Mouse (Mus musculus) midbrain, embryonic 12.5 days (tissue): Measurements from ENCODE around the gene Slc41a1. TPM values are rescaled to one million over a fixed set of nuclear protein-coding genes. Genes with fewer than 3 reads are reported as not detected.

Experiments used
- ATAC-seq: fragments of 200-750 bp; cut with Nextera tagmentation; 2 replicates; pipeline ENCODE4 v1.8.0; 2017; ENCODE audit warnings: low read depth, moderate TSS enrichment, moderate library complexity; ENCODE audit not compliant: low FRiP score
- H3K27ac ChIP-seq: fragments of 300-500 bp; sonication (generic); replicated peaks from 2 replicates; pipeline ENCODE4 v1.5.1; 2016; ENCODE audit warnings: mild to moderate bottlenecking
- H3K27me3 ChIP-seq: fragments of 300-500 bp; sonication (generic); 2 replicates; pipeline ENCODE4 v1.6.1; 2016; ENCODE audit warnings: mild to moderate bottlenecking
- H3K36me3 ChIP-seq: fragments of 300-500 bp; sonication (generic); 2 replicates; pipeline ENCODE4 v1.6.1; 2016
- H3K4me1 ChIP-seq: fragments of 300-500 bp; sonication (generic); 2 replicates; pipeline ENCODE4 v1.6.1; 2016
- H3K4me2 ChIP-seq: fragments of 300-500 bp; sonication (generic); replicated peaks from 2 replicates; pipeline ENCODE4 v1.6.1; 2016; ENCODE audit warnings: mild to moderate bottlenecking, moderate library complexity
- H3K4me3 ChIP-seq: fragments of 300-500 bp; sonication (generic); 2 replicates; pipeline ENCODE4 v1.5.1; 2016; ENCODE audit warnings: mild to moderate bottlenecking
- H3K9ac ChIP-seq: fragments of 300-500 bp; sonication (generic); replicated peaks from 2 replicates; pipeline ENCODE4 v1.6.1; 2016; ENCODE audit warnings: mild to moderate bottlenecking, moderate library complexity
- H3K9me3 ChIP-seq: fragments of 300-500 bp; sonication (generic); 2 replicates; pipeline ENCODE4 v1.6.1; 2016; ENCODE audit warnings: mild to moderate bottlenecking
- WGBS: fragments of 180-500 bp; shearing (Covaris S2); methylation state at CpG from one replicate; pipeline ENCODE4 v1.1.7; 2016; 5-methylcytosine and 5-hydroxymethylcytosine counted together
- polyA plus RNA-seq: library from polyadenylated mRNA; unstranded; fragments of >200 nt; fragmentation: Nextera tagmentation; extraction: Ambion mirVana; gene quantifications from 2 replicates; pipeline ENCODE4 v1.2.1, GENCODE M21; 2016

The Slc41a1 gene
- polyA plus RNA-seq, 1 experiment from 2014 or later, result 13.9 TPM

DNA sequence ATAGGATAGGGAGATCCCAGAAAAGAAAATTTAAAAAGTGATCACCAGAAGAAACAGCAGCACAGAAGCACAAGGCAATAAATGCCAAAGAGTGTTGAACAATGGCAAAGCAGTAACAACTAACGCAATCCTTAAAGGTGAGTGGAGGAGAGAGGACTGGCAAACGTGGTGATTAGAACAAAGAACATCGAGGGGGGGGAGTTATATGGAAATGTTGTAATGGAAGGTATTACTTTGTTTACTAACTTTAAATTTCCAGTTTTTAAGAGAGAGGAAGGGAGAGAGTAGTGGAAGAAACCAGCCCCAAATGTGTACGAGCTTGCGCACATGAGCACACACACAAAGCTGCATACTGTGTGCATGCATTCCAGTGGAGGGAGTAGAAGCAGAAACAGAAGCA lies 38.3 kb downstream of the Slc41a1 start:
- ATAC-seq, result no peak

DNA sequence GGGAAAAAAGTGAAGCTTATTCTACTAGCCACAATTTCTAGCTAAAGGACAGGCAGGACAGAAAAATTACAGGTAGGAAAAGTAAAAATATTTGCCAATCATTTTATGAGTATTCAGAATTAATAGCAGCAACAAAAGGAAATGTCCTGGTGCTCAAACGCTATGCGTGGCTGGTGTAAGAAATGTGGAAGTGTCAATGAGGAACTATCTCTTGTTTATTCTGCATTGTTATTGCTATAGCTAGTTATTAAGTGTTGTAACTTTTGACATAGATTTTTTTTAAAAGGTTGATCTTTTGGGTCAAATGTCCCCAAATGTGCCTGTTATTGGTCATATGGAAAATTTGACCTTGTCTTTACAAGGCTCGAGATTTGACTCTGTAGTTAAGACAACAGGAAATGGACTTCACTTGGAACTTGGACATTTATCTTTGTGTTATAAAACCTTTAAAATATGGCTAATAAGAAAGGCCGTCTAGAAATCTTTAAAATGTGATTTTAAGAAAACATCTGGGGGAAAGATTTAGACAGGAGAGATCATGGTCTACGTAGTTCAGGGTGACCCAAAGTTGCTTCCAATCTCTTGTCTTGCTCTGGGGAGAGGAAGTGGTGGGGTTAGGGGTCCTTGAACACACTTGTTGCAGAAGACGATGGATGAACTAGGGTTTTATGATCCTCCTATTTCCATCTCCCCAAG lies 39.2 kb downstream of the Slc41a1 start:
- WGBS, result 82% methylated on average over 6 of the region's 6 CpGs
- H3K4me2 ChIP-seq, result no peak overlapping the region
- H3K9me3 ChIP-seq, result no peaks in the 10 kb centered on the region
- peak; percentile 20; the same call in 1 of the 2 replicates for ATAC-seq
- peaks cover 5% of the 10 kb centered on the region; the same call in 1 of the 2 replicates for H3K4me1 ChIP-seq
- H3K27me3 ChIP-seq, result peaks cover 10% of the 10 kb centered on the region; the same call in 1 of the 2 replicates
- H3K9ac ChIP-seq, result no peak overlapping the region
- H3K4me3 ChIP-seq, result no peak overlapping the region
- no peaks in the 10 kb centered on the region for H3K36me3 ChIP-seq
- H3K27ac ChIP-seq, result no peak overlapping the region

More for the DNA sequence above, 38.3 kb downstream of the Slc41a1 start:
- Histone ChIP-seq H3K4me3 (no peak overlapping the region), H3K27me3 (peaks cover 10% of the 10 kb centered on the region; the same call in 1 of the 2 replicates), H3K36me3 (no peaks in the 10 kb centered on the region), H3K27ac (no peak overlapping the region), H3K4me2 (no peak overlapping the region), H3K4me1 (peaks cover 5% of the 10 kb centered on the region; the same call in 1 of the 2 replicates), H3K9me3 (no peaks in the 10 kb centered on the region), H3K9ac (no peak overlapping the region)
- WGBS, result 82% methylated on average over 5 of the region's 5 CpGs

DNA sequence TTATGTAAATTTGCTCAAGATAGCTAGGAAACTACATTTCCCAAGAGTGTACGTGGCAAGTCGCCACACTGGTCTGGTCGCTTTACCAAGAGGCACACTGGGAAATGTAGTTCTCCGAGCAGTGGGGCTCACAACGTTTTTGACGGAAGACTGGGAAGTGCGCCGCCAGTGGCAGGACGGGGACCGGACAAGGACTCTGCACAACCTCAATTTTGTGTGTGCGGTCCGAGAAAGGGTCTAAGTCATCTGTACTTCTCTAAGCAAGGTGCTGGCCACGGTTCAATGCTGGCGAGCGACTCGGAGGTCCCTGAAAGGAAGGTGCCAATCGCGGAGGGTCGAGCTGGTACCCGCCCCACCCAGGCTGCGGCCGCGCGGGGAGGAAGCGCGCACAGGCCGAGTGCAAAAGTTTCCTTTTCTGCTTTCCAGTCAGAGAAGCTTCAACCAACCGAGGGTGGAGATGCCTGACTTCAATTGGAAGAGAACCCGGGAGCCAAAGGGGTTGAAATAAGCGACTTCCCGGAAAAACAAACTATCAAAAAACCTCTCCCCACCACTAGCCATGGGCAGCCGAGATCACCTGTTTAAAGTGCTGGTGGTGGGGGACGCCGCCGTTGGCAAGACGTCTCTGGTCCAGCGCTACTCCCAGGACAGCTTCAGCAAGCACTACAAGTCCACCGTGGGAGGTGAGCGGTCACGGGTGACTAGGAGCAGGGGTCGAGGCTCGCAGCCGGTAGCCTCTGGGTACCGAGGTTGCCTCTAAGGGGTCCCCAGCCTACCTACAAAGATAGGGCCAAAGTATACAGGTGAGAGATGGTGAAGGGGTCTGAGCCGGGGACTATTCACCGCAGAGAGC lies 40.0 kb downstream of the Slc41a1 start, which contains the start of gene Rab29:
Gene Rab29, plus strand, starts transcription at position 132 of the 853 bp plus-strand sequence.
- Histone ChIP-seq H3K4me1 (peaks cover 5% of the 10 kb centered on the region; the same call in 1 of the 2 replicates), H3K9ac (peak within 1 kb of the TSS; percentile 43; the same call in 1 of the 2 replicates), H3K4me3 (peak within 1 kb of the TSS; percentile 51), H3K27ac (no peak within 1 kb of the TSS), H3K9me3 (no peaks in the 10 kb centered on the region), H3K27me3 (peaks cover 10% of the 10 kb centered on the region; the same call in 1 of the 2 replicates), H3K4me2 (peak within 1 kb of the TSS; percentile 65), H3K36me3 (no peaks in the 10 kb centered on the region)
- 2% methylated on average over 46 of the region's 46 CpGs for WGBS
- peak; percentile 97 for ATAC-seq

DNA sequence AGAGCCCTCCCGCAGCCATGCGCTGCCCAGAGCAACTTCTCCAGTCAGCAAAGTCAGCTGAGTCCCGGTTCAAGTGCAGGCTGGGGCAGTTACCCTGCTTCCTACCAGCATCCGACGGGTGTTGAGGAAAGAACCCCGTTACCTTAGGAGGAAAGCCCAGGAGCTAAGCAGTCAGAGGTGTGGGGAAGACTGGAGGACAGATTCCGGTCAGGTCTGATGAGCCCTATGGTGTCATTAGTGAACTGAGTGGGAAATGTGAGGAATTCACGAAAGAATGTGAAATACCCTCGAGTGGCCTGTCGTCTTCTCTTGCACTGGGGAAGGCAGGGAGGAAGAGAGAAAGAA lies 40.6 kb downstream of the Slc41a1 start:
- Histone ChIP-seq H3K27me3 (peaks cover 10% of the 10 kb centered on the region; the same call in 1 of the 2 replicates), H3K9ac (peak overlapping the region; percentile 43; the same call in 1 of the 2 replicates), H3K4me2 (peak overlapping the region; percentile 65), H3K4me1 (peaks cover 5% of the 10 kb centered on the region; the same call in 1 of the 2 replicates), H3K27ac (no peak overlapping the region), H3K36me3 (no peaks in the 10 kb centered on the region), H3K4me3 (peak overlapping the region; percentile 51), H3K9me3 (no peaks in the 10 kb centered on the region)
- WGBS, result 27% methylated on average over 10 of the region's 10 CpGs
- ATAC-seq, result no peak

DNA sequence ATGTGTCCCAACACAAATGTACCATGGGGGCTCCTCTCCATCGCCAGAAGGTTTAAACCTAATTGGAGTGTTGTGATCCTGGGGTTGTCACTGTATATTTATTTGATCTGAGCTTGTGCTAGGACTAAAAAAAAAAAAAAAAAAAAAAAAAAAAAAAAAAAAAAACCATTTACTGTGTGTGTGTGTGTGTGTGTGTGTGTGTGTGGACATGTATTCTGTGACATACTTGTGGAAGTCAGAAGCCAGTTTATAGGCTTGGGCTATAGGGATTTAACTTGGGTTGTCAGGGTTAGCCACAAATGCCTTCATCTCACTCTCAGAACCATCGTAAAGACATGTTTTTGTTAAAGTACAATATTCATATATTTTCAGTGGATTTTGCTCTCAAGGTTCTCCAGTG lies 42.3 kb downstream of the Slc41a1 start:
- Histone ChIP-seq H3K36me3 (no peaks in the 10 kb centered on the region), H3K9me3 (no peaks in the 10 kb centered on the region), H3K4me2 (no peak overlapping the region), H3K27me3 (peaks cover 10% of the 10 kb centered on the region; the same call in 1 of the 2 replicates), H3K9ac (no peak overlapping the region), H3K4me3 (no peak overlapping the region), H3K4me1 (peaks cover 5% of the 10 kb centered on the region; the same call in 1 of the 2 replicates), H3K27ac (no peak overlapping the region)
- 89% methylated on average over 2 of the region's 2 CpGs for WGBS
- no peak for ATAC-seq

DNA sequence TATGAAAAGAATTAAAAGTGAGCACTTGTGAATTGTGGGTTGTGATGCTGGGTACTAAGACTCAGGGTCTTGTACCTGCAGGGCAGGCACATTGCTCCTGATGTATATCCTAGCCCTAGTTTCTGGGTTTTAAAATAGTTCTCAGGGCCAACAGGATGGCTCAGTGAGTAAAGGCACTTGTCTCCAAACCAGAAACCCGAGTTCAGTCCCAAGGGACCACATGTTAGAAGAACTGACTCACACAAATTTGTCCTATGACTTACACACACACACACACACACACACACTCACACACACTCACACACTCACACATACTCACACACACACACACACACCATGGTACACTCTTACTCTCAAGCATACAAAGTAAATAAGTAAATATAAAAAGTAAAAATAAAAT lies 45.6 kb downstream of the Slc41a1 start:
- ATAC-seq, result no peak
- H3K27ac ChIP-seq, result no peak overlapping the region

DNA sequence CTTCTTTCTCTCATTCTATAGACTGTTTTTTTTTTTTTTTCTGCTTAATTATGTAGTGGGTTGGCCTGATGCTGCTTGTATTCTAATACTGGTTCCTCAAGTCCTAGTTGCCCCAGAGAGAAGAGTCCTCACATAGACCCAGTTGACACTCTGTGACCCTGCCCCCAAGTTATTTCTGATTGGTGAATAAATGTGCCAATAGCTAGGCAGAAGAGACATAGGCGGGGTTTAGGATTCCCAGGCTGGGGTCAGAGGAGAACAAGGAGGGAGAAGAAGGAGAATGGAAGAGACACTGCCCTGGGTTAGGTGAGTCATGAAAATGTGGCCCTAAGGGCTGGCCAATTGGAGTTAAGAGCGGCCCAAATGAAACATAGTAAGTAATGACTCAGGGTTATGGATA lies 52.5 kb downstream of the Slc41a1 start:
- Histone ChIP-seq H3K9ac (no peak overlapping the region), H3K4me1 (0 out of 2 replicates have a peak, but pooled peaks cover 4% of the 10 kb centered on the region), H3K36me3 (no peaks in the 10 kb centered on the region), H3K27ac (no peak overlapping the region), H3K4me2 (no peak overlapping the region), H3K4me3 (no peak overlapping the region), H3K27me3 (no peaks in the 10 kb centered on the region), H3K9me3 (no peaks in the 10 kb centered on the region)
- 69% methylated on average over 2 of the region's 2 CpGs for WGBS
- ATAC-seq, result no peak

More for the DNA sequence above, 45.6 kb downstream of the Slc41a1 start:
- Histone ChIP-seq H3K4me3 (no peak overlapping the region), H3K9me3 (no peaks in the 10 kb centered on the region), H3K4me1 (0 out of 2 replicates have a peak, but pooled peaks cover 1% of the 10 kb centered on the region), H3K4me2 (no peak overlapping the region), H3K27me3 (peaks cover 6% of the 10 kb centered on the region; the same call in 1 of the 2 replicates), H3K36me3 (no peaks in the 10 kb centered on the region), H3K9ac (no peak overlapping the region)
- WGBS, result 65% methylated on average over 1 of the region's 1 CpGs

DNA sequence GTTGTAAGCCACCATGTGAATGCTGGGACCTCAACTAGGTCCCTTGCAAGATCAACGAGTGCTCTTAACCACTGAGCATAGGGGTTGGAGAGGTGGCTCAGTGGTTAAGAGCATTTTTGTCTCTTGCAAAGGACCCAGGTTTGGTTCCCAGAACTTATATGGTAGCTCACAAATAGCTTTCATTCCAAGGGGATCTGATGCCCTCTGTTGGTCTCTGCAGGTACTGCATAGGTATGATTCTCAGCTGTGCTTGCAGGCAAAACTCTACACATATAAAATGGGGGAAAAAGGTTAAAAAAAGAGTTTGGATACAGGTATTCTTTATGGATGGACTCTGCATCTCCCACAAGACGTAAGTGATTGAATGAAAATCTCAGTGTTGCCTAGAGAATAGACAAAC lies 55.5 kb downstream of the Slc41a1 start:
- H3K36me3 ChIP-seq, result no peaks in the 10 kb centered on the region
- H3K27me3 ChIP-seq, result no peaks in the 10 kb centered on the region
- no peak for ATAC-seq
- 62% methylated on average over 2 of the region's 2 CpGs for WGBS
- H3K9me3 ChIP-seq, result no peaks in the 10 kb centered on the region
- 0 out of 2 replicates have a peak, but pooled peaks cover 4% of the 10 kb centered on the region for H3K4me1 ChIP-seq
- H3K4me2 ChIP-seq, result no peak overlapping the region
- H3K9ac ChIP-seq, result no peak overlapping the region
- H3K4me3 ChIP-seq, result no peak overlapping the region
- no peak overlapping the region for H3K27ac ChIP-seq

DNA sequence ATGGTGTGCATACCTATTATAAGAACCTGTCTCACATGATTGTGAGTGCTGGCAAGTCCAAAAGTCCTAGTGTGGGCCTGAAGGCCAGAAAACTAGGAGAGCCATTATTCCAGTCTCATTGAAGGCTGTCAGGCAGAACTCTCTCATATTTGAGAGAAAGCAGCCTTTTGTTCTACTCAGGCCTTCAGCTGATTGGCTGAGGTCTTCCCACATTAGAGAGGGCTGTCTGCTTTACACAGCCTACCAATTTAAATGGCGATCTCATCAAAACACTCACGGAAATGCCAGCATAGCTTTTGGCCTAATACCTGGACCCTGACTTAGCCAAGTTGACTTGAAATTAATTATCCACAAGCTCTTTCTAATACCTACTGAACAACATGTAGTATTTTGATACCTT lies 58.9 kb downstream of the Slc41a1 start:
- 76% methylated on average over 2 of the region's 2 CpGs for WGBS

DNA sequence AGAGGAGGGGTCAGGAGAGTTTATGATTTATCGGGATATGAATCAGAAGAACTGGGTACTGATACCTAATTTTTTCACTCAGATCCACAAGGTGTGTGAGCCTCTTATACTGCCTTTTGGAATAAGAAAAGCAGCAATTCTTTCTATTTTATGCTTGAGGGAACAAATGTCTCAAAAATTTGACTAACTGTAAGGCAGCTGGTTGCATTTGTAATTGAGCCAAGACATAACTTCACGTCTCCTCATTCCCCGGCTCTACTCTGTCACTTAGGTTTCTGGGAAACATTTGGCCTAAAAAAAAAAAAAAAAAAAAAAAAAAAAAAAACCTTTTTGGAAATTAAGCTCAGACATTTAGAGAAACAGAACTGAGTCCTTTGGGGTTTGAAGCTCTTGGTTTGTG lies 59.3 kb downstream of the Slc41a1 start:
- Histone ChIP-seq H3K9me3 (no peaks in the 10 kb centered on the region), H3K27ac (no peak overlapping the region), H3K4me1 (0 out of 2 replicates have a peak, but pooled peaks cover 3% of the 10 kb centered on the region), H3K9ac (no peak overlapping the region), H3K4me2 (no peak overlapping the region), H3K4me3 (no peak overlapping the region), H3K27me3 (no peaks in the 10 kb centered on the region), H3K36me3 (no peaks in the 10 kb centered on the region)
- WGBS, result 93% methylated on average over 3 of the region's 3 CpGs
- no peak for ATAC-seq

More for the DNA sequence above, 58.9 kb downstream of the Slc41a1 start:
- Histone ChIP-seq H3K9ac (no peak overlapping the region), H3K27ac (no peak overlapping the region), H3K9me3 (no peaks in the 10 kb centered on the region), H3K4me2 (no peak overlapping the region), H3K4me3 (no peak overlapping the region), H3K27me3 (no peaks in the 10 kb centered on the region), H3K4me1 (0 out of 2 replicates have a peak, but pooled peaks cover 4% of the 10 kb centered on the region), H3K36me3 (no peaks in the 10 kb centered on the region)
- ATAC-seq, result no peak

DNA sequence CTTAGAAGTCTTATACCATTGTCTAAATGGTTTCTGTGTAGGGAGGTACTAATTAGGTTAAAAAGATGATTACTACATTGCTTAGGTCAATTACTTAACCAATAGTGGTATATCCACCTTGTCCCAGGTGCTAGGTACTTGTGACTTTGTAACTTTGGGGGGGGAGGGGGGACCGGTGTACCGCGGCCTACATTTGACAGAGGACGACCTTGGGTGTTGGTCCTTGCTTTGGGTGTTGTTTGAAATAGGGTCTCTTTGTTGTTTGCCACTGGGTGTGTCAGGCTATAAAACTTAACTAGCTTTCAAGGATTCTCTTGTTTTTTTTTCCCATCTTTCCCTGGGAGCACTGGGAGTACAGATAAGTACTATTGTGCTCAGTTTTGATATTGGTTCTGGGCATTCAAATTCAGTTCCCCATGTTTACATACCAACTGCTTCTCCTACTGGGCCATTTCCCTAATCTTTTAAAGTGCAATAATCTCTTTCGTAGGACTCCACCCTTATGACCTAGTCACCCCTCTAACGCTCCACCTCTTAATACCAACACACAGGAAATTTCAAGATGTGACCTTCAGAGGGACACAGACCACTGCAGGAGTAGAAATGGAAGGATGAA lies 62.9 kb downstream of the Slc41a1 start:
- WGBS, result 74% methylated on average over 6 of the region's 6 CpGs
- Histone ChIP-seq H3K4me3 (no peak overlapping the region), H3K27me3 (no peaks in the 10 kb centered on the region), H3K4me2 (no peak overlapping the region), H3K36me3 (no peaks in the 10 kb centered on the region), H3K4me1 (no peaks in the 10 kb centered on the region), H3K9me3 (no peaks in the 10 kb centered on the region), H3K27ac (no peak overlapping the region), H3K9ac (no peak overlapping the region)
- ATAC-seq, result no peak
